Mouse (Mus musculus) forebrain, embryonic 13.5 days (tissue): ENCODE data around the gene Parp1. TPM values are rescaled to one million over a fixed set of nuclear protein-coding genes. Genes with fewer than 3 reads are reported as not detected.
A peak's percentile ranks its signal among the peaks of the same experiment; 100 is the strongest.

ENCODE experiments used
- ATAC-seq: fragments of 200-750 bp; cut with Nextera tagmentation; 2 replicates; pipeline ENCODE4 v1.8.0; 2017
- H3K27ac ChIP-seq: fragments of 300-500 bp; sonication (generic); 2 replicates; pipeline ENCODE4 v1.5.1; 2015; ENCODE audit warnings: inconsistent platforms, mild to moderate bottlenecking, moderate library complexity
- H3K27me3 ChIP-seq: fragments of 300-500 bp; sonication (generic); 2 replicates; pipeline ENCODE4 v1.6.1; 2015; ENCODE audit warnings: mild to moderate bottlenecking, inconsistent platforms
- H3K36me3 ChIP-seq: fragments of 300-500 bp; sonication (generic); 2 replicates; pipeline ENCODE4 v1.6.1; 2015; ENCODE audit warnings: mild to moderate bottlenecking, inconsistent platforms; ENCODE audit not compliant: poor library complexity, severe bottlenecking
- H3K4me1 ChIP-seq: fragments of 300-500 bp; sonication (generic); 2 replicates; pipeline ENCODE4 v1.6.1; 2015; ENCODE audit warnings: inconsistent platforms
- H3K4me2 ChIP-seq: fragments of 300-500 bp; sonication (generic); 2 replicates; pipeline ENCODE4 v1.6.1; 2015; ENCODE audit warnings: inconsistent platforms, mild to moderate bottlenecking, moderate library complexity
- H3K4me3 ChIP-seq: fragments of 300-500 bp; sonication (generic); 2 replicates; pipeline ENCODE4 v1.5.1; 2015; ENCODE audit warnings: mild to moderate bottlenecking, inconsistent platforms
- H3K9ac ChIP-seq: fragments of 300-500 bp; sonication (generic); 2 replicates; pipeline ENCODE4 v1.6.1; 2015; ENCODE audit warnings: mild to moderate bottlenecking, inconsistent platforms
- H3K9me3 ChIP-seq: fragments of 300-500 bp; sonication (generic); replicated peaks from 2 replicates; pipeline ENCODE4 v1.6.1; 2016; ENCODE audit warnings: inconsistent platforms
- WGBS: fragments of 180-500 bp; shearing (Covaris S2); methylation state at CpG from one replicate; pipeline ENCODE4 v1.1.7; 2015; 5-methylcytosine and 5-hydroxymethylcytosine counted together
- polyA plus RNA-seq: library from polyadenylated mRNA; unstranded; fragments of >200 nt; fragmentation: Nextera tagmentation; extraction: Ambion mirVana; gene quantifications from 2 replicates; pipeline ENCODE4 v1.2.1, GENCODE M21; 2015

Gene Parp1
- polyA plus RNA-seq, 1 experiment from 2014 or later: 180 TPM

DNA sequence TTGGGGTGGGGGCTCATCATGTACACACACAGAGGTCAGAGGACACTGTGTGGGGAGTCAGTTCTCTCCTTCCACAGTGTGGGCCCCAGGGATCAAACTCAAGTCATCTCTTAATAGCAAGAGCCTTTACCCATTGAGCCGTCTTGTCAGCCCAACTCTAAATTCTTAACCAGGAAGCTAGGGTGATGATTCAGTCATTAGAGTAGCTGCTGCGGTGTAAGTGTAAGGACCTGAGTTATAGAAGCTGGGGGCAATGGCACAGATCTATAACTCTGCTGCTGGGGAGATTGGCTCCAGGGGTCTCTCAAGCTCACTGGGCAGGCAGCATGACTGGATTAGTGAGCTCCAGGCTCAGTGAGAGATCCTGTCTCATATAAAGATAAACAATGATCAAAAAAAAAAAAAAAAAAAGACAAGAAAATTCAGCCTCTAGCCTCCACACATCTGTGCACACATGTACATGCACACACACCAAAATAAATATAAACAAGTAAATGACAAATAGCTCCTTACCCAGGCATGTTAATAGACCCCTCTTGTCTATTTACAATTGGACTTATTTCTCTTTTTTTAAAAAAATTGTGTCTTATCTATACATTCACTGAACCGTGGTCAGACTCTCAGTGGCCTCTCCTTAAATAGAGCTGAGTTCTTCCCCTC is 25.9 kb upstream of the Parp1 start:
- 86% methylated on average over 3 of the region's 3 CpGs for WGBS
- H3K27ac ChIP-seq: no peak overlapping the region

DNA sequence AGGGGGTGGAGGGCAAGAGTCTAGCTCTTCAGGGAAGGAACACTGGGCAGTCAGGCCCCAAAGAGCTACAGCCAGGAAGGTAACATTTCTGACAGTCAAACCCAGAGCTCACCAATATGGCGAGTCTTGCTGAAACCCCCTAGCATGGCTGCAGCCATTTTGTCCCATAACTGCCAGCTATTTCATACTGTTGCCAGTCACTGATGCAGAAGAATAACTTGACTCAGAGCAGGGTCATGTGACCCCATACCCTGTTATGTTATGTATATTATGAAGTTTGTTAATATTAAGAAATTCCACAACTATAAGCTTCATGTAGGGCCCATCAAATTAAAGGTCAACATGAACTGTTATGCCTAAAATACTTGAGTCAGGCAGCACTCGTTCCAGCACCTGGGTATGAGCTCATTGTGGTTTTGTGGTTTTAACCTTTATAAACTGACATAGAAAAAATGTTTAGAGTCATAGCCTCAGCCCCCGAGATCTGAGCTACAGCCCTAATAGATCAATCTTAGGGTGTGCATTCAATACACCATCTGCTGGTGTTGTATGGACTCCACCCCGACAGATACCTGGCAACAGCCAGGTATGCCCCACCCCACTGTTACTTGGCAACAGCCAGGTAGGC is 22.7 kb upstream of the Parp1 start:
- WGBS: 83% methylated on average over 4 of the region's 4 CpGs
- H3K9me3 ChIP-seq: no peaks in the 10 kb centered on the region
- H3K36me3 ChIP-seq: no peaks in the 10 kb centered on the region

More for the DNA sequence above, 25.9 kb upstream of the Parp1 start:
- Histone ChIP-seq H3K4me1 (peaks cover 7% of the 10 kb centered on the region), H3K9me3 (no peaks in the 10 kb centered on the region), H3K36me3 (no peaks in the 10 kb centered on the region), H3K4me2 (no peak overlapping the region), H3K4me3 (no peak overlapping the region), H3K27me3 (0 out of 2 replicates have a peak, but pooled peaks cover 5% of the 10 kb centered on the region), H3K9ac (no peak overlapping the region)
- ATAC-seq: no peak

DNA sequence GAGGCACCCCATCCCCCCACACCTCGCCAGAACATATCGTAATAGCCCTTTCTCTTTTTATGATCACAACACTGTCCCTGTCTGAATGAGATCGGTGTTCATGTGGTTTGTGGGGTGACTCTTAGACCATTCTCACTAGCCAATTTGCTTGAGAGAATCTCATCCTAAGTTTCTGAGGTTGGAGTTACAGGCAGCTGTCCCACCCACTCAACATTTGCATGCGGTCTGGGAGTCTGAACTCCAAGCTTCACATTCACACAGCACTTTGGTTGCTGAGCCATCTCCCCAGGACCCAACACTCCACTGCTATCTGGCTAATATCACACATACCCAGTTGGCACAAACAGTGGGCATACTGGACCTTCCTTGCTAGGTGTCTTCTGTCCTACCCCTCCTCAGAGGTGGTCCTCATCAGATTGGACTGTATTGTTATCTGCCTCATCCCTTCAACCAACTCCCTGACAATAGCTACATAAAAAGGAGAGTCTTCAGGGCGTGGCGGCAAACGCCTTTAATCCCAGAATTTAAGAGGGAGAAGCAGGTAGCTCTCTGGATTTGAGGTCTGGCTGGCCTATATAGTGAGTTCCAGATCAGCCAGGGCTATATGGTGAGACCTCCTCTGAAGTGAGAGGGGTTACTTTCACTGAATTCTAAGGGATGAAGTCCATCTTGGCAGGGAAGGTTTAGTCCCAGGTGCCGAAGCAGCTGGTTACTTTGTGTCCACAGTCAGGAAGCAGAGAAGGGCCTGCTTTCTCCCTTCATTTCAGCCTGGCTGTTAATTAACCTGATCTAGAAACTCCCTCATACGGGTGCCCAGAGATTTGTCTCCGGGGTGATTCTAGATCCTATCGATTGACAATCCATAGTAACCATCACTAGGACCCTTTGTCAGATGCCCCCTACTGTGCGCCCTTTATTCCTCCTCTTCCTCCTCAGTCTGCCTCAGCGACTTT is 21.6 kb upstream of the Parp1 start:
- Histone ChIP-seq H3K36me3 (no peaks in the 10 kb centered on the region), H3K4me2 (peak overlapping the region; percentile 48), H3K27ac (no peak overlapping the region), H3K27me3 (peaks cover 16% of the 10 kb centered on the region), H3K4me3 (no peak overlapping the region), H3K4me1 (peaks cover 23% of the 10 kb centered on the region), H3K9ac (0 out of 2 replicates have a peak overlapping the region, but pooled peaks have one; percentile 23), H3K9me3 (no peaks in the 10 kb centered on the region)
- ATAC-seq: no peak
- WGBS: 45% methylated on average over 13 of the region's 13 CpGs

More for the DNA sequence above, 22.7 kb upstream of the Parp1 start:
- peaks cover 23% of the 10 kb centered on the region for H3K4me1 ChIP-seq
- H3K9ac ChIP-seq: no peak overlapping the region
- no peak for ATAC-seq
- no peak overlapping the region for H3K4me3 ChIP-seq
- H3K27ac ChIP-seq: no peak overlapping the region
- peaks cover 16% of the 10 kb centered on the region for H3K27me3 ChIP-seq
- H3K4me2 ChIP-seq: no peak overlapping the region

DNA sequence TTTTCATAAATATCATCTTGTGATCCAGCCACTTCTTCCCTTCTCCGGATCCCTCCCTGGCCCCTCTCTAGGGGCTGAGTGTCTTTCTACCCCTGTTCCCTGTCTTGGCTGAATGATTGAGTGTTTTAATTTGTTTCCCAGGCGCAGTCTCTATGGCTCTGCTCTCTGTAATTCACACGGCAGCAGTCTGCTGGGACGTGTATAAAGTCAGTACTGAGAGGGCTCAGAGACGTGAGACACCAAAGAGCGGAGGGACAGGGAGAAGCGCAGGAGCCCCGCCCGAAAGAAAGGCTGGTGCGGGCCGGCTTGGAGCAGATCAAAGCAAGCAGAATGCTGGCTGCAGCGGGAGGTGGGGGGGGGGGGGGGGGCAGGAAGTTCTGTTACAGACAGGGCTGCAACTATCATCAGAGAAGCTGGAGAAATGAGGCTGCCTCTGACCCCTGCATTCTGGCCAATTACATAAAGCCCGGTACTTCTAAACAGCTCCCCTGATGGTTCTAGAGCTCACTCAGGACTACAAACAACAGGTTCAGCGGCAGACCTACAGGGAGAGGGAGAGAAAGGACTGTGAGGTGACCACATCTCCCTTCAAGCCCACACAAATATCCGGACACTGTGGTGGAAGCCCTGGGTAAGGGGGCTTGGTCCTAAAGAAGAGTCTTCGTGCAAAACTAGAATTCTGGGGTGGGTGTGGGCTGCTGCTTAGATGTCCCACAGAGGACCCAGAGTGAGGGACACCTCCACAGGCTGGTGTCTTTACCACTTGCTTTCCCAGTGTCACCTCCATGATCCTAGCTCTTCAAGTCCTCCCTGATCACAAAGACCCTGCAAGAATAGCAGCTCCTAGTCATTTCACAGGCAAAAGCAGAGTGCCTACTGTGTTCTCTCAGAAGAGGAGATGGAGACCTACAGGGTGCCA is 20.7 kb upstream of the Parp1 start:
- Histone ChIP-seq H3K9me3 (no peaks in the 10 kb centered on the region), H3K4me3 (peak overlapping the region; percentile 2; the same call in 1 of the 2 replicates), H3K4me1 (peaks cover 23% of the 10 kb centered on the region), H3K9ac (0 out of 2 replicates have a peak overlapping the region, but pooled peaks have one; percentile 23), H3K27ac (no peak overlapping the region), H3K4me2 (peak overlapping the region; percentile 48), H3K27me3 (peaks cover 16% of the 10 kb centered on the region), H3K36me3 (no peaks in the 10 kb centered on the region)
- WGBS: 1% methylated on average over 16 of the region's 16 CpGs
- ATAC-seq: peak; percentile 76

DNA sequence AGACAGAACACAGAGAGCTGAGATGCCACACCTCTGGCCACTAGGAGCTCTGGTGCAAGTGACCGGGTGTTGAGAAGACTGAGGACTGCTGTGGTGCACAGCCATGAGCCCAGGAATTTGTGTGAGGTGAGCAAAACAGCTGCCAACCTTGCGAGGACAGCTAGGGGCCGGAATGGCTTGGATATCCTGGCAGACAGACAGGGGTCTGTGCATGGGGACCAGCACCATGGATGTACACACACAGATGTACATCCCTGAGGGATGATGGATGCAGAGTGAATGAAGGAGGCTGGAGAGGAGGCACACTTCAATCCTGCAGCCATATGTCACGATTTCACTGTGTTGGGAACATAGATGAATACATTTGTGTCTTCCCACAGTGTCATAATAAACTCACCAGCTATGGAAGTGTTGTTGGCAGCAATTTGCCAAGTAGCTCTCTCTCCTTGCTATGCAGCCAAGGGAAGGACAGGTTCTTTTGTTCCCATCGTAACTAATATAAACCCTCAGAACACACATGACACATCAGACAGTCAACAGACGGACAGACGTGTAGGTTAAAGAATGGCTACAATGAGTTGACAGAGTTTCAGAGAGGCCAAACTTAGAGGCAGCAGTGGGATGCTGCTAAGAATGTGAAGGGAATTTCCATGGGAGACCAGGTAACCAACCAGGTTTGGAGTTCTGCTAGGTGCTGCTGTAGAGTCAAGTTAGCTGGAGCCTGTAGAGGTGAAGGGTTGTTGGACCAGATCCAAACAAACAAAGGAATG is 19.0 kb upstream of the Parp1 start:
- H3K4me3 ChIP-seq: no peak overlapping the region
- H3K9me3 ChIP-seq: no peaks in the 10 kb centered on the region
- H3K4me1 ChIP-seq: peaks cover 23% of the 10 kb centered on the region
- no peak overlapping the region for H3K4me2 ChIP-seq
- no peak overlapping the region for H3K27ac ChIP-seq
- H3K36me3 ChIP-seq: no peaks in the 10 kb centered on the region
- no peak for ATAC-seq
- H3K9ac ChIP-seq: no peak overlapping the region
- H3K27me3 ChIP-seq: peaks cover 16% of the 10 kb centered on the region
- 70% methylated on average over 7 of the region's 7 CpGs for WGBS

DNA sequence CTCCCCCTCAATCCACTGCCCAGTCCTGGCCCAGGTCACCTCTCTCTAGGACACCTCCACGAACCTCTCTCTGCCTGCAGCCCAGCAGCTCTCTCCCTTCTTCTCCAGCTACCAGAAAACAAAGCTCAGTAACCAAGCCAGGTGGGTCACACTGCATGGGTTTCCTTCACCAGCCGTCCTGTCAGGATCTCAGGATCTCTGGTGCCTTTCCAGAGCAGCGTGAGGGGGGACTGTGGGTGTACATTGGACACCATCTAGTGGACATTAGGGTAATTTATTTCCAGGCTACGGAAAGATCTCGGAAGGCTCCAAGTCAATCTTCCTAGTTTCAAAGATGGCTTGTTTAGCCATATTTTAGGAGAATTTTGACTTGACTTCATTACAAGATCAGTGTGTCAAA is 18.0 kb upstream of the Parp1 start:
- H3K4me3 ChIP-seq: no peak overlapping the region
- no peaks in the 10 kb centered on the region for H3K9me3 ChIP-seq
- ATAC-seq: no peak
- peaks cover 16% of the 10 kb centered on the region for H3K27me3 ChIP-seq
- H3K4me1 ChIP-seq: peaks cover 23% of the 10 kb centered on the region
- H3K4me2 ChIP-seq: no peak overlapping the region
- no peak overlapping the region for H3K27ac ChIP-seq
- H3K9ac ChIP-seq: no peak overlapping the region
- 13% methylated on average over 5 of the region's 5 CpGs for WGBS
- H3K36me3 ChIP-seq: no peaks in the 10 kb centered on the region

DNA sequence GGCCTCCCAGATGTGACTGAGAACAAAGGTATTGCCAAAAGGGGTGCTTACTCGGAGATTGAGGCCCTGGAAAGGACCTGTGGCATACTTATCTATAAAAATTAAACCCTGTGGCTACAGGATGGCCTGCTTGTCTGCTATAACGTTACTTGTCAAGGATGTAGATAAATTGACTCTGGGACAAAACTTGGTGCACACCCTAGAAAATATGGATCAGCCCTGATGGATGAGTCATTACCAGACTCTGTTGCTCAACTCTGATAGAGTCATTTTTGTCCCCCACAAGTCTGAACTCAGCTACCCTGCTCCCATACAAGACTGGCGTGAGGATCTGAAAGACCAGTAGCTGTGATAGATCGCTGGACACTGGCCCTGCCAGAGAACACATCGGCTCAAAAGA is 11.8 kb upstream of the Parp1 start:
- Histone ChIP-seq H3K27ac (no peak overlapping the region), H3K4me1 (peaks cover 3% of the 10 kb centered on the region; the same call in 1 of the 2 replicates), H3K9me3 (no peaks in the 10 kb centered on the region), H3K36me3 (no peaks in the 10 kb centered on the region), H3K27me3 (no peaks in the 10 kb centered on the region), H3K4me2 (no peak overlapping the region), H3K9ac (no peak overlapping the region), H3K4me3 (no peak overlapping the region)
- 90% methylated on average over 5 of the region's 5 CpGs for WGBS
- ATAC-seq: no peak

DNA sequence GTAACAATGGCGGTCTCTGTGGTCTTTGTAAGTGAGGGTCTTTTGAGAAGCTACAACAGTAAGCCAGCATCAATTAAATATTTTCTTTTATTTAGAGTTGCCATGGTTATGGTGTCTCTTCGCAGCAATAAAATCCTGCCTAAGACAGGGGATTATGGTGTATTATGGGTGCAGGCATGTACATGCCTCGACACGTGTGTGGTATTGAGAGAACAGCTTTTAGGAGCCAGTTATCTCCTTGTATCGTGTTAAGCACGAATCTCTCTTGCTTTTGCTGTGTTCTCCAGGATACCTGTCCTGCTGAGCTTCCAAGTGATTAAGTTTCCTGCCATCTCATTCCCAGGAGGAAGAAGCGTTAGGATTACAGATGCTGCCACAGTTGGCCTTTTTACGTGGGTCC is 9.3 kb upstream of the Parp1 start:
- Histone ChIP-seq H3K36me3 (no peaks in the 10 kb centered on the region), H3K4me2 (no peak overlapping the region), H3K27ac (no peak overlapping the region), H3K4me3 (no peak overlapping the region), H3K27me3 (no peaks in the 10 kb centered on the region), H3K4me1 (peaks cover 3% of the 10 kb centered on the region; the same call in 1 of the 2 replicates), H3K9ac (no peak overlapping the region), H3K9me3 (no peaks in the 10 kb centered on the region)
- no peak for ATAC-seq
- 45% methylated on average over 8 of the region's 8 CpGs for WGBS

DNA sequence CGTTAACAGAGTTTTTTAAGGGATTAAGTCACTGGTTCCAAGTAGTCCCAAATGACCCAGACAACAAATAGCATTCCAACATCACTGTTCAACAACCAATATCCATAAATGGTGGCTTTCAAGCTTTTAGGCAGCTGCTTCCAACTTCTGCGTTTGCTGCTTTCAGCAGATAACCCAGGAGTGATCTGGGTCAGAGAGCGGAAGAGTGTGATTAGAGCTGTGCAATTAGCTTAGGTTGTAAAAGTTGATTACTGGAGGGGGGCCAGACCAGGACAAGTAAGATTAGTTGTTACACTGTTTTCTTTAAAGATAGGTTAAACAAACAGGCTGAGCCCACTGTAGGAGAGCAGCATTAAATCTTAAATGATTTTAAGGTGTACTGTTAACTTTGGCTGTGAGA is 7.5 kb upstream of the Parp1 start:
- H3K9me3 ChIP-seq: no peaks in the 10 kb centered on the region
- no peak overlapping the region for H3K4me3 ChIP-seq
- no peak overlapping the region for H3K9ac ChIP-seq
- H3K27me3 ChIP-seq: no peaks in the 10 kb centered on the region
- H3K36me3 ChIP-seq: no peaks in the 10 kb centered on the region
- H3K4me2 ChIP-seq: no peak overlapping the region
- H3K4me1 ChIP-seq: peaks cover 3% of the 10 kb centered on the region; the same call in 1 of the 2 replicates
- WGBS: 48% methylated on average over 3 of the region's 3 CpGs
- H3K27ac ChIP-seq: no peak overlapping the region
- no peak for ATAC-seq

DNA sequence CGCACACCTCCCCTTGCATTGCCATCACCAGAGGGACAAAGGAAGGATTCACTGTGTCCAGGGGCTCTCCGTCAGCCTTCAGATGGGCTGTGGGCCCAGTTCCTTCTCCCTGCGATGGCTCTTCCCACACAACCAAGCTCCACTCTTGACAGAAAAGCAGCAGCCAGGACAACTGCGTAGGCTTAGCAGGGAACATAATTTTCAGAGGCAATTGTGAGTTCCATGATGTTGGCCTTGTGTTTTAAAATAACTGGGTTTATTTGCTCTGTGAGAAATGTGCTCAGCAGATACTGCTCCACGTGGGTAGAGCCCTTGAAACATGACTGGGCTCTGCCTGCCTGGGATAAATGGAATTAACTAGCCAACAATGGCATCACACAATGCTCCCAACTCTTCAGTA is 3.8 kb upstream of the Parp1 start:
- Histone ChIP-seq H3K27ac (no peak overlapping the region), H3K4me1 (peaks cover 7% of the 10 kb centered on the region), H3K27me3 (no peaks in the 10 kb centered on the region), H3K36me3 (no peaks in the 10 kb centered on the region), H3K9ac (no peak overlapping the region), H3K4me3 (no peak overlapping the region), H3K9me3 (no peaks in the 10 kb centered on the region), H3K4me2 (no peak overlapping the region)
- WGBS: 82% methylated on average over 5 of the region's 5 CpGs
- ATAC-seq: no peak

DNA sequence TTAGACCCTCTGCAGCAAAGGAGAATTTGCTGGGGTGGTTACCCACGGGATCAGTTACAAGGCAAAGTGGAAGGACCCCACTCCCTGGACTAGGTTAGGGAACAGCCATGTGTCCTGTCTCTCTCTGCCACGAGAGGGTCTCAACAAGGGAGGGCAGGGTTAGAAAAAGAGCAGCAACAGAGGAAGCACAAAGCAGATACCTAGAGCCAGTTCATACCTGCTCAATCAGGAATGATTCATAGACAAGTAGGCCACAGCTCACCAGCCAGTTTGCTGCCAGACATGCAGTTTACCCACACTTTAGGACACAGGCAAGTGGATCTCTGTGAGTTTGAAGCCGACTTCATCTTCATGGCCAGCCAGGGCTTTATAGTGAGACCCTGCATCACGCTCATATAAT is 963 bp upstream of the Parp1 start:
- H3K9me3 ChIP-seq: no peaks in the 10 kb centered on the region
- H3K27me3 ChIP-seq: no peaks in the 10 kb centered on the region
- H3K4me1 ChIP-seq: peaks cover 25% of the 10 kb centered on the region
- no peak overlapping the region for H3K4me2 ChIP-seq
- H3K36me3 ChIP-seq: peaks cover 14% of the 10 kb centered on the region
- H3K9ac ChIP-seq: no peak overlapping the region
- 77% methylated on average over 4 of the region's 4 CpGs for WGBS
- no peak overlapping the region for H3K27ac ChIP-seq
- no peak for ATAC-seq
- H3K4me3 ChIP-seq: no peak overlapping the region
